Mouse (Mus musculus): ENCODE measurements at regions not wholly inside any gene's neighbourhood (a gene's known extent, or its start where the extent isn't known, plus 50 kb on each side); places are given as distances from the start of the nearest gene placed in this dataset.

DNA sequence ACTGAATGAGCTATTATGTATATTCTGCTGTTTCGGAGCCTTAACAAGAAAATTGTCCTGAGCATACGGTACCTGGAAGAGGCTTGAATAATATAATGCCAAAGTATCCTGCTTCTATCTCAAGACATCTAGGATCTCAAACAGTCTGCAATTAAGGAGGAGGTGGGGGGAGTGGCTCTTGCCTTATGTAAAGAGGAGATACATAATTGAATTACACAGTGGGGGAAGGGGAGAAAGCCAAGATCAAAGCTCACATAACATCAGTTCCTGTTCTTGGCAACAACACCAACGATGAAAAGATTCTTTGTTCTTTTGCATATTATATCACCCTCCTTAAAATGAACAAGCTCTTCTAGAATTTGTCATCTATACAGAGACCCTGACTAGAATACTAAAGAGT, 512.4 kb upstream of the Zeb2 start:
- no peak for DNase-seq (ENCODE audit: low spot score)

DNA sequence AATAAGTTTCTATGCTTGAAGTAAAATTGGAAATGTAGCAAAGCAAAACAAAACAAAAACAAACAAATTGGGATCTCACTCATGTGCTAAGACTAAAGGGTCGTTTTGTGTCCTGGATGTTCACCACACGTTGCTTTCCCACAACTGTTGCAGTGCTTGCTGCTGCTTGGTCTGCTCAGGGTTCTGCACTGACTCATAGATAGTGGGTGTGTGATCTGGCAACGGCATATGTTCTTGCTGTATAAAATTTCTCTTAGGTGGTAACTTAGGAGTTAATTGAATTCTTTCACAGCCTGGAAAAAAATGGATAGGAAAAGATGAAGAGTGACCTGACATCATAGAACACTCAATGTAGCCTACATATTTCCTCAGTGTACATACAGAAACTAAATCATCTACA, 505.9 kb upstream of the Zeb2 start:
- DNase-seq (ENCODE audit: low spot score), result peak; percentile 27

DNA sequence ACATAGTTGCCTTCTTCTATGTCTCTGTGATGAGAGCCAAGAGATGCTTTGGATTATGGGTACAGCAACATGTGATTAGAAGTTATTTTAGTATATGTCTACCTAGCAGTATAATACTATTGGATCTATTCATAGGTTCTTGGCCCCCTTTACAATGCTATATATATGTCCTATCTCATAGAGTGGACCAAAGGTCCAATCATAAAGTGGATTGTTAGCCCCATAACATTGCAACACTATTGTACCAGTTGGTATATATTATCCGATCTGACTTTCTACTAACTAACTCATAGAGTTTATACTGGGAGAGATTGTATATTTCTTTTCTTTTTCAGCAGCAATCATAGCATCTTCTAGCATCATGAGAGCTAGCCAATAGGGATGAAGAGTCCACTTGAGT, 491.7 kb upstream of the Zeb2 start:
- no peak for DNase-seq (ENCODE audit: low spot score)

DNA sequence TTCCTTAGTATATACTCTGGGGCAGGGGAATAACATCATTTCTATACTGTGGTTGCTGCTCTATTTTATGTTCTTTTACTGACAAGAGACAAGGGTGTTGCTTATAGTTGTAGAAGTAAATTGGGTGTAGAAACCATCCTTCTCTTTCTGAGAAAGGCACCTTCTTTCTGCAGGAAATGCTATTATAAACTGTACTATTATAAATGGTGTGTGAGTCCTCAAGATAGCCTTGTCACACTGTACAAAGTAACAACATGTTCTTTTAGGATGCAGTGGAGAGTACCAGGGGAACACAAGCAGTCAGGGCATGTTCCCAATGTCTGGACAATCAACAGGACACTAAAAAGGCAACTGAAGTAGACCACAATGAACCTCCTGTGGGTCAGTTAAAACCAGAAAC, 490.2 kb upstream of the Zeb2 start:
- DNase-seq (ENCODE audit: low spot score), result no peak

DNA sequence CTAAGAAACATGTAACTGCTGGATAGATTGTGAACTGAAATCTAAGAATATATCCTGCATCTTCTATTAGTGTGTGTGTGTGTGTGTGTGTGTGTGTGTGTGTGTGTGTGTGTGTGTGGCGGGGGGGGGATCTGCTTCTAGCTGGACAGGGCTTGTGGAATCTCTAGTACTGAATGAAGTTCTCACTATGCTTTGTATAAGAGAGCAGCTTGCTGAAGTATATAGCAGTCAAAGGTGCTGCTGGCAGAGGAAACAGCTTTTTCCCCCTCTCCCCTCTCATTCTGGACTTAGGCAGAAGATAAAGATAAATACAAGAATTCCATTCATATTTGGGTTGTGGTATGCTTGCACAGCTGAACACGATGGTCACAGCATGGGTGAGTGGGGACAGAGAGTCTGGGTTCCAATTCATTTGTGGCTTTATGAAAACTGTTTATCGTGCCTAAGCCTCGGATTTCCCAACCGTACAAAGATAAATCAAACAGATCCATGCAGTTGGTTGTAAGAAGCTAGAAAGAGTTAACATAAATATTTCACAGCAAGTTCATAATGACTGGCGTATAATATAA, 484.2 kb upstream of the Zeb2 start:
- DNase-seq (ENCODE audit: low spot score), result no peak

DNA sequence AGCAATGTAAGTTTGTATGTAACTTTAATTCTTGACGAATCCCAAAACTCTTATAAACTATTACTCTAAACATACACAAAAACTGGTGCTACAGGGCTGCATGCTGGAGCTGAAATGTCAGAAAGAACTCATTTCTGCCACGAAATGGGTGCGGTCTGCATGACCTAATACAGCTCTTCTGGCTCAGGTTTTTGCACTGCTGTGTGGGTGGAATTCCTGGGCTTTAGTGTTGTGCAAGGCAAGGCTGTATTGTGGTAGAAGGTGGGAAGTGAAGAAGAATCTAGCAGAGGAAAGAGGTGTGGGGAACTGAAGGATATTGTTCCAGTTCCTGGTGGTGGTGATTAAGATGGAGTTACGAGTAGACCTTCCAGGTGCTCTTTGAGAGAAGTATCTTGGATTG, 476.6 kb upstream of the Zeb2 start:
- no peak for DNase-seq (ENCODE audit: low spot score)

DNA sequence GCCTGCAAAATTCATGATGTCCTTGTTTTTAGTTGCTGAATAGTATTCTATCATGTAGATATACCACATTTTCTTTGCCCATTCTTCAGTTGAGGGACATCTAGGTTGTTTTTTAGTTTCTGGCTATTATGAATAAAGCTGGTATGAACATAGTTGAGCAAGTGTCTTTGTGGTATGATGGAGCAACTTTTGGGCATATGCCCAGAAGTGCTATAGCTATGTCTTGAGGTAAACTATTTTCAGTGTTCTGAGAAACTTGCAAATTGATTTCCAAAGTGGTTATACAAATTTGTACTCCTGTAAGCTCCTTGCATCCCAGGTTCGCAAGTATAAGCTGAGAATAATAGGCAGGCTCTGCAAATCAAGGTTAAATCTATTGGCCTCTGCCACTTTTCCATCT, 473.8 kb upstream of the Zeb2 start:
- no peak for DNase-seq (ENCODE audit: low spot score)

DNA sequence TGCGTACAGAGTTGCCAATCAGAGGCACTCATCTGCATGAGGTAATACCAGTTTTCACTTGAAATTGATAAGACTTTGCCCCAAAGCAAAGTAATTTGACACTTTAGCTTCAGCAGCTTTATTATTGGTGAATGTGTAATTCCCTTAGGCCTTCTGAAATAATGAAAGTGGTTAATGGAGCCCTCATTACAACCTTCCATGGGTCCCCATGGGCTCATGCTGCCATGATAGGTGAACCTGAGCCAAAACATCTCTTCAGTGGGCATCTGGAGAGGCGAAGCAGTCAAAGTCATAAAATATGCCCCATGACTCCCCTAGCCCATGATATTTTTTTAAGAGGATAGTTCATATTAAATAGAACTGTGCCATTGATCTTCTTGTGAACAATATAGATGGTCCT, 471.1 kb upstream of the Zeb2 start:
- DNase-seq (ENCODE audit: low spot score), result no peak

DNA sequence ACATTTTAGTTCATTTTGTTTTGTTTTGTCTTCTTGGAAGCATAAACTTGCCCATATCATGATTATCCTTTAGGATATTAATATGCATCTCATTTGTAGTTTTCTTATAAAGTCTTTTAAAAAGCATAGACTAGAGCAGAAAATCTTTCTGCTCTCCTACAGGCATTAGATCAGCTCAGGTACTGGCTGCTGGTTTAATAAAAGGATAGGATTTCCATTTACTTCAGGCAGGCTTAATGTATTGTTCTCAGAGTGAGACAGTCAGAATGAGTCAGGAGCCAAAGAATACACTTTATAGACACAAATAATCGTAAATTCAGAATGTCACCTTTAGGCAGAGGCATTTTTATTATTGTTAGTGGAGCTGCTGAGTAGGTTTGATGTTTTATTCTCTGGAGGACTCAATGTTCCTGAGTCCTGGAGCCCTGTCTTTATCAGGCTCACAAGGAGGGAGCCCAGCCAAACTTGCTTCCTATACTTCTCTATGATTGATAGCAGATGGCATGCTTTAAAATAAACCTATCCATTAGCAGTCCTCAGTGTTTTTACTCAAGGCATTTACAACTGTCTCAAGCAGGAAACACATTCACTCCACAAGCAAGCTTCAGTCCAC, 469.5 kb upstream of the Zeb2 start:
- no peak for DNase-seq (ENCODE audit: low spot score)

DNA sequence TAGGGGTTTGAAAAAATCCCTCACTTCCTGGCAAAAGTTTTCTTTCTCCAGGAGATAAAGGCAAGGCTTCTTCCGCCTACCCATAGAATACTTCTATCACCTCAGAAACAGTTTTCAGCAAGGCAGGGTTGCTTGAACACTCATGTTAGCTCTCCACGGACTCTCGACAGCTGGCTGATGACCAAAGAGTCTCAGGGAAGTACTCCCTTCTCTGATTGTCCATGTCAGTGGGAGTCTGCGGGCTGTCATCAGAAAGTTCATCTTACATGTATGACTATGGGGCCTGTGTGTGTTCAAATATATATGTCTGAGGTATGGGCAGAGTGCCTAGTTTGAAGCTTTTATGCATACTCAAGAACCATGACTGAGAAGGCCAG, 464.3 kb upstream of the Zeb2 start:
- DNase-seq (ENCODE audit: low spot score), result no peak

DNA sequence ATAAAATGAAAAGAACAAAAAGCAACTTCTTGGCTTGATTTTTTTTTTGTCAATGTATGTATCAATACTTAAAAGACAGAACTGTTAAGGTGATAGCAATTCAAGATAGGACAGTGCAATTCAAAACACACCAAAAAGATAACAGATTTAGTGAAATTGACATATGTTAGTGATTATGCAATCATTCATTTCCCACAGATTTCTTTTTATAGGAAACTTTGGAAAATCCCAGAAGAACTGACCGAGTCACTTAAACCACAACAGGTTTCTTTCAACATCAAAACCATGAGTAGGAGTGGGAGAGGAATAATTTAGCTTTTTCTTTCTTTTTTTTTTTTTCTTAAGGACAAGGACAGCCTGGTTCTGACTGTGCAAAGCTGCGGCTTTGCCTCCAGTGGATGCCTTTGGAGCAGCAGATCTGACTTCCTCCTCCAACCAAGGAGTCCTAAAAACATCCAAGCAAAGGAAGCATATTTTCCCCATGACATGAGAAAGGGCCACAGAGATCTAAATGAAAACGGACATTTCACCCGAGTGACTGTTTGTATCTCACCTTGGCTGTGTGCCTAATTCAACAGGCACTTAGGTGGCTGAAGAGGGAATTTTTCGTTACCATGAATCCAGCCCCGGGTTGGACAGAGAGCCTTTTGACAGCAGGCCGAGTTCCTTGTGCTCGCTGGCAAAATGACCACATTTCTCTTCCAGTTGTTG, 463.8 kb upstream of the Zeb2 start:
- no peak for DNase-seq (ENCODE audit: low spot score)

DNA sequence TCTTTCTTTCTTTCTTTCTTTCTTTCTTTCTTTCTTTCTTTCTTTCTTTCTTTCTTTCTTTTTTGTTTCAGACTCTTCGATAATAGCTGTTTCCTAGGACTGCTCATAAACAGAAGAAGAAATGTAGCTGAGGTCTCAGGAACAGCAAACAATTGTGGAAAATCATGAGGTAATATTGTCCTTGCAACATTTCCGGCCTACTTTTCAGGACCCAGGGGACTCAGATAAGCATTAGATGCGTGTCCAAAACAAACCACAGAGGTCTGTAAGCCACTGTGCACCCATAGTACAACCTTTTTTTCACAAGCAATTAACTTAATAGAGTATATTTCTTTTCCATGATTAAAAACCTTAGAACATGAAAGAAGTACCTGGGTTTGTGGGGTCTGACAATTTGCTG, 455.7 kb upstream of the Zeb2 start:
- DNase-seq (ENCODE audit: low spot score), result no peak

DNA sequence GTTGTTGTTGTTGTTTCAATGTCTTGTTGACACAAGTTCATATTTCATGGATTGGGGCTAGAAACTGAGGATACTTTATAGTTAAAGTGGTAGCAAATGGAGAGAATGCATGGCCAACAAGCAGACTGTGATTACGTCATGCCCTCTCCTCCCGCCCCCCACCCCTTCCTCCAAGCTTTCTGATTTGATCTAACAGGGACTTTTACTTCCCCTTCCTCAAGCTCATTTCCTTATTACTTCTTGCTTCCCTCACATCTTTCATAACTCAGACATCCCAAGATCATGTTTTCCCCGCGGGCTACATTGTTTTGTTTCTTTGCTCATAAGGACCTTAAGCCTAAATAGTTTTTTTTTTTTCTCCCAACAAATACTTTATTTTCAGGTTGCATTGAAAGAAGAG, 437.5 kb upstream of the Zeb2 start:
- DNase-seq (ENCODE audit: low spot score), result no peak

DNA sequence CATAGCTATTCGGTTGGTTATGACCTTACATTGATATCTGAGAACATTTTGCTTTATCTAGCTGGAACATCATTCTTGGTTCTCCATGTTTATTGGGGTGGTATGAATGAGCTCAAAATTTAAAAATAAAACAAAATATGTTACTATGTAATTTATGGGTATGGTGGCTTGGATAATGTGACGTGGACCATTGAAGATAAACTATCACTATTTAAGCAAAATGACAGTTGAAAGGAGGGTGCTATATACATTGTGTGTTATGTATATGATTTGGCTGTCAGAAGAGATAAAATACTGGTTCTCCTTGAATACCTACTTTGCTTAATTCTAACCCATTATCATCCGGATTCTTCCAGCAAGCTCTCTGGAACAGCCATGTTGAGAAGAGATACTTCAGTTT, 424.2 kb upstream of the Zeb2 start:
- no peak for DNase-seq (ENCODE audit: low spot score)

DNA sequence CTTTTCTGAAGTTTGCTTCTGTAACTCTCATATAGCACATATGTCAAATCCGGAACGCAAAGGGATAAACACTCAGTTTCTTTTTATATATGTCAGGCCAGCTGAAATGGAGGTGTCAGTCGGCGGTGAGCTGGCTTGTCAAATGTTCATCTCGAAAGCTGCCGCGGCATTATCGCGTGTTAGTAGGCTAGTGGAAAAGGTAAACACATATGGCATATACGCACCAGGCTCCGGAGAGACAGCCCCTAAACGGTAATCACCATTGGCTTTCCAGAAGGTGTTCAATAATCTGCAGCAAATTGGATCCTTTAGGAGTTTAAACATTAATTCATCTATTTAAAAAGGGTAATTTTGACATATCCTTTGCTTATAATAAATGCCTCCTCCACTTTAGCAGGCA, 421.8 kb upstream of the Zeb2 start:
- no peak for DNase-seq (ENCODE audit: low spot score)

DNA sequence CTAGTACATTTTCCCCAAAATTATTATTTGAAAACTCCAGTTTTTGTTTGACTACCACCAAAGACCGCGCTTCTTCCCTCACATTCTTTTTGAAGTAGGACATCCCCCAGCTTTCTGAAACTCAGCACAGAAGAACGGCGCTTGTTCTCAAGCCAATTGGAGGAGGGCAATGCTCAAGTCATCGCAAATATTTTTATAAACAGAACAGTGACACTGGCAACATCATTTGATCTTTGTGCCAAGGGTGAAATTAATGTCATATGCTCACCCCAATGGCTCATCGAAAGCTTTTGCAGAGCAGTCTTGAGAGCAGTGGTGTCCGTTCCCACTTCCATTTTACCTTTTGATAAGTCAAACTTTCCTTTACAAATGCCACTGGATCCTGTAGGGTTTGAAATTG, 420.5 kb upstream of the Zeb2 start:
- no peak for DNase-seq (ENCODE audit: low spot score)

DNA sequence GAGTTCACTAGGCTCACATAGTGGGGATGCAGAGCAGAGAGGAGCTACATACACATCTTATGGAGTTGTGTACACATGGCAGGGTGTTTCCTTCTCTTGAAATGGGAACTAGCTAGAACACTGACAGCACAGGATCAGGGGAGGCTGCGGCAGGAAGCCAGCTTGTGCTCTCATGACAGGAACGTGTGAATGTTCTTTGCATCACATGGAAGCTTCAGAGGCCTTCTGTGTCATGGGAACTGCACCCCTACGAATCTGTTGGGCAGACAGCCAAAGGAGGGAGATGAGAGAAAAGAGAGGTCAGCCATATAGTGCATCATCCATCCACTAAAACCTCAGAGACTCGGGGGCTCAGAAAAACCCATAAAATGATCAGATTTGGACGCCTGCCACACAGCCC, 417.6 kb upstream of the Zeb2 start:
- DNase-seq (ENCODE audit: low spot score), result no peak

DNA sequence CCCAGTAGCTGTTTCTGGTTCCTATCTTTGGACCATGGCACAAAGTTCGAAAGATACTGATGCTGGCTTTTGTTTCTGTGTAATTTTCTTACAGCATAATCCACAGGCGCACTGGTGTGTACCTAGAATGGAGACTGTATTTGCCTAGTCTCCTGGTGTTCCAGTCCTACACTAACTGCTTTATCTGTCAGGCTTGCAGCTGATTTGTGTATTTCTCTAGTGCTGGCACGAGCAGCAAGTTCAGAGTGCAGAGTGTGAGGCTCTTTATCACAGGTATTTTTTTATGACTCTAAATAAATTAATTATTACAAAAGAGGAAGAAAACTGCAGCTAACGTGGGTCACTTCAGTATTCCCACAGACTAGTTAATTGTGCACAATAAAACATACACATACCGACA, 405.1 kb upstream of the Zeb2 start:
- DNase-seq (ENCODE audit: low spot score), result no peak

DNA sequence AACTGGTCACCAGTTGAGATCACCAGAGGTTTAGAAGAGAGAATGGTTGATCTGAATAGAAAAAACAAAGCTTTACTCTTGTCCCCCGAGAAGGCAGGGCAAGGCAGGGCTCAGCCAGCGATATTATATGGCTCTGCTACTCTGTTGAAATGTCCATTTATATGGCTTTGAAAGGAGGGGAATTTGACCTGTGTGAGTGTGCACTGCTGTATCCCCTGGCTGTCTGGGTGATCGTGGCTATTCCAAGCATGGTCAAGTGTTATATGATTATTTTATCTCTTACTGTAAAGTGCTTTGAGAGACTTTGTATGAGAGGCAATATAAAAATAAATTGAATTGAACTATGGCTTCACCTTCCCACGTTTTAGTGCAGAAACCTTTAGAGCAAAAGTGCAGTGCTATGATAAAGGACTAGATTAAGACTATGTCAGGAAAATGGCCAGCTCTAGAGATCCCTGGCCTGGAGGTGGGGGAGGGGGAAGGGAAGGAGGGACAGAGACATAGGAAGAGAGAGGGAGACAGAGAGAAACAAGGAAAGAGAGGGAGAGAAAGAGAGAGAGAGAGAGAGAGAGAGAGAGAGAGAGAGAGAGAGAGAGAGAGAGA, 402.5 kb upstream of the Zeb2 start:
- no peak for DNase-seq (ENCODE audit: low spot score)

DNA sequence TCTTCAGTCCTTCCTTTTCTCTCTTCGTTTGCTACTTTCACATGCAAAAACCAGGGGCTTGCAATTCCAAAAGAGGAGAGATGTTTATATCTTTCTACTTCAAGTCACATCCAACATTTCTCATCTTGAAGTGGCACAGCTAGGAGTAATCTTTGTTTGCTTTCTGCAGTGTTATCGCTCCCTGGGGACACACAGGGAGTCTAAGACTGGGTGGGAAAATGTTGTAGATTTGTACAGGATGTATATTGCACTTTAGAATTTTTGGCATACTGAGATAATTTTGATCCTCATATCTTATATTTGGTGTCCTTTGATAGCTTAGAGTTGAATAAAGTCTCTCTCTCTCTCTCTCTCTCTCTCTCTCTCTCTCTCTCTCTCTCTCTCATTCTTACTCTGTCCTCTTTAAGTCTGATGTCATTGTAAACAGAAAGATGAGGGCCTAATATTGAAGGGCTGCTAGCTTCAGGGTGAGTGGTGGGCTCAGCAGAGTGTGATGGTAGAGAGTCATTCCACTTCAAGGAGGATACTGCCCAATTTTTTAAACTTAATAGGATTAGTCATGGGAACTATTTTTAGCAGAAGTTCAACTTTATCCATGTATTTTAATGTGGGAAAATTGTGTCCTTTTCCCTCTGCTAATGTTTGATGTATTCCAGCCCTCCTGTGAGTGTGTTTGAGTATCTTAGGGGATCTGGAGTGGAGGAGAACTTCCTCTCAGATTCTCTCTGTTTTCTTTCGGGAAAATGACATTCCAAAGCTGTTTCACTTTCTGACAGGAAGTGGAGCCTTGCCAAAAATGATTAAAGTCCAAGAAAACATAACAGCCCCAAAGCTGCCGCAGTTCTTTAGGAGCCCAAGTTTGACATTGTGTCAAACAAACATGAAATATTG, 397.3 kb upstream of the Zeb2 start:
- no peak for DNase-seq (ENCODE audit: low spot score)

DNA sequence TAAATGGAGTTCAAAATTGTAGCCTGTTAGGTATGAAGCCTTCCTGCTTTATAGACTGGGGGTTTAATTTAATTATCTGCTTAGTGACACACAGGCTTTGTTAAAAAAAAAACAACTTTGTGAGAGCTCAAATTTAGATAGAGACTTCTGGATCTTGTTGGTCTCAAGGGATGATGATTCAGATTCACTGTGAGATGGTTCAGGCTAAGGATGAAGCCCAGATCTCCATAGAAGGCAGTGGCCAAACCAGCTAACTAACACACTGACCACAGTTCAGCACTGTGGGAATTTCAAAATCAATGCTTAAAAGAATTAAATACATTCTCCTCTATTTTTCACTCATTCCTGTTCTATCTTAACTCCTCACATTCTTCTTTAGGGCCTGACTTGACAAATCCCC, 395.7 kb upstream of the Zeb2 start:
- DNase-seq (ENCODE audit: low spot score), result no peak

DNA sequence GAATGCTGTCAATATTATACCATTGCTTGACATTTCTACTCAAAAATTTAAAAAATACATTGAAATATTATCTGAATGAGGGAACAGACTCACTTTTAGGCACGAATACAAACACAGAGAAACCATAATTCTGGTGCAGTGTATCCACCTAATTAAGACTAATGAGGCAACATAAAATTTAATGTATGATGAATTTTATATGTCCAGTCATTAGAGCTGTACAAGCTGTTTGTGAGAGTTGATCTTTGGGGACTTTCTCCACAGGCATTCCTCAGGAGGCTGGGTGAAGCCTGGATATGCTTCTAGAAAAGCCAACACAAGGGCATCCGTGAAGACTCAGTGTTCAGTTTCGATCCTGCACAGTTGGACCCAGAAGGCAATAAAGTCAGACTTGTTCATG, 394.6 kb upstream of the Zeb2 start:
- DNase-seq (ENCODE audit: low spot score), result no peak

DNA sequence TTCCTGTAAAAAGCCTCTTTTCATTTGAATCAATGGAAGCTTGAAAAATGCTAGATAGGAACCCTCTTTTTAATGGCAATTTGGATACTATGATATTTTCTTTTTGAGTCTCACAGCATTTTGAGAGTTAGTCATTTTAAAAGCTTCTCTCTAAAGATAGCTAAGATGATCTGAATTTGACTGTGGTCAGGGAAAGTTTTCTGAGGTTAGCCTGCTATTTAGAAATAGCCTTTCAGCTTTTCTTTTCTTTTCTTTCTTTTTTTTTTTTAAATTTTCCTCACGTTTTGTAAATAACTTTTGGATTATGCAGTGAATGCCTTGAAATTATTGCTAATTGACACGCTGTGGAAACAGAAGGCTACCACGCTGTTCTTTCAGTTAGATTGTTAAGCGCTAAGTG, 387.3 kb upstream of the Zeb2 start:
- DNase-seq (ENCODE audit: low spot score), result no peak

All from left cerebral cortex, adult 11 months (tissue).